Mouse (Mus musculus) heart, embryonic 16.5 days (tissue): Measurements from ENCODE around the gene Ncam1. TPM values are rescaled to one million over a fixed set of nuclear protein-coding genes. Genes with fewer than 3 reads are reported as not detected.

ENCODE experiments used
- ATAC-seq: fragments of 200-750 bp; cut with Nextera tagmentation; replicated peaks from 2 replicates; pipeline ENCODE4 v1.8.0; 2017; ENCODE audit warnings: moderate number of reproducible peaks; ENCODE audit not compliant: insufficient read depth, low FRiP score; ENCODE audit errors: extremely low read depth
- H3K27ac ChIP-seq: fragments of 300-500 bp; sonication (generic); 2 replicates; pipeline ENCODE4 v1.5.1; 2014; ENCODE audit warnings: mild to moderate bottlenecking, low read length, control low read depth, moderate library complexity
- H3K27me3 ChIP-seq: fragments of 300-500 bp; sonication (generic); 2 replicates; pipeline ENCODE4 v1.6.1; 2014; ENCODE audit warnings: low read length, mixed read lengths; ENCODE audit not compliant: control insufficient read depth, insufficient read depth
- H3K36me3 ChIP-seq: fragments of 300-500 bp; sonication (generic); 2 replicates; pipeline ENCODE4 v1.6.1; 2014; ENCODE audit not compliant: control insufficient read depth, insufficient read depth
- H3K4me1 ChIP-seq: fragments of 300-500 bp; sonication (generic); 2 replicates; pipeline ENCODE4 v1.6.1; 2014; ENCODE audit warnings: low read length, mixed read lengths; ENCODE audit not compliant: control insufficient read depth, insufficient read depth
- H3K4me2 ChIP-seq: fragments of 300-500 bp; sonication (generic); 2 replicates; pipeline ENCODE4 v1.6.1; 2014; ENCODE audit warnings: low read depth, mild to moderate bottlenecking, control low read depth, low read length
- H3K4me3 ChIP-seq: fragments of 300-500 bp; sonication (generic); 2 replicates; pipeline ENCODE4 v1.5.1; 2014; ENCODE audit warnings: mild to moderate bottlenecking, control low read depth, low read length
- H3K9ac ChIP-seq: fragments of 300-500 bp; sonication (generic); 2 replicates; pipeline ENCODE4 v1.6.1; 2014; ENCODE audit warnings: low read length, control low read depth
- H3K9me3 ChIP-seq: fragments of 300-500 bp; sonication (generic); replicated peaks from 2 replicates; pipeline ENCODE4 v1.6.1; 2016; ENCODE audit warnings: low read length; ENCODE audit not compliant: control insufficient read depth
- WGBS: fragments of 180-500 bp; shearing (Covaris S2); extraction: QIAGEN DNeasy Blood & Tissue Kit; methylation state at CpG from one replicate; pipeline ENCODE4 v1.1.7; 2014; 5-methylcytosine and 5-hydroxymethylcytosine counted together
- polyA plus RNA-seq: library from polyadenylated mRNA; unstranded; fragments of >200 nt; fragmentation: Nextera tagmentation; extraction: Ambion mirVana; gene quantifications from 2 replicates; pipeline ENCODE4 v1.2.1, GENCODE M21; 2015

Gene Ncam1
- polyA plus RNA-seq, 1 experiment from 2014 or later, result 153 TPM

- Histone ChIP-seq H3K36me3 (no peaks in the 10 kb centered on the region), H3K9ac (no peak overlapping the region), H3K27me3 (no peaks in the 10 kb centered on the region), H3K4me3 (no peak overlapping the region), H3K27ac (no peak overlapping the region), H3K4me2 (no peak overlapping the region), H3K4me1 (peaks cover 16% of the 10 kb centered on the region), H3K9me3 (no peaks in the 10 kb centered on the region)
- WGBS, result 50% methylated on average over 2 of the region's 2 CpGs
- no peak for ATAC-seq
Observed at GRCm38 (mm10) chr9:49744286-49744685, 54.4 kb downstream of the Ncam1 start.

GRCm38 (mm10) chr9:49739935-49740334 lies 58.8 kb downstream of the Ncam1 start:
- no peak for ATAC-seq
- WGBS, result 83% methylated on average over 6 of the region's 6 CpGs
- no peaks in the 10 kb centered on the region for H3K9me3 ChIP-seq
- H3K4me3 ChIP-seq, result no peak overlapping the region
- no peak overlapping the region for H3K4me2 ChIP-seq
- H3K4me1 ChIP-seq, result peaks cover 19% of the 10 kb centered on the region
- no peaks in the 10 kb centered on the region; the same call in 1 of the 2 replicates for H3K36me3 ChIP-seq
- no peak overlapping the region for H3K27ac ChIP-seq
- no peaks in the 10 kb centered on the region for H3K27me3 ChIP-seq
- H3K9ac ChIP-seq, result no peak overlapping the region

GRCm38 (mm10) chr9:49738546-49738945 lies 60.2 kb downstream of the Ncam1 start:
- no peak overlapping the region for H3K4me3 ChIP-seq
- H3K27me3 ChIP-seq, result no peaks in the 10 kb centered on the region
- ATAC-seq, result no peak
- H3K4me2 ChIP-seq, result no peak overlapping the region
- 77% methylated on average over 1 of the region's 1 CpGs for WGBS
- no peaks in the 10 kb centered on the region; the same call in 1 of the 2 replicates for H3K36me3 ChIP-seq
- H3K9me3 ChIP-seq, result no peaks in the 10 kb centered on the region
- H3K4me1 ChIP-seq, result peaks cover 17% of the 10 kb centered on the region
- no peak overlapping the region for H3K27ac ChIP-seq
- H3K9ac ChIP-seq, result no peak overlapping the region

GRCm38 (mm10) chr9:49737166-49737565 lies 61.6 kb downstream of the Ncam1 start:
- Histone ChIP-seq H3K4me3 (no peak overlapping the region), H3K27me3 (no peaks in the 10 kb centered on the region), H3K9ac (no peak overlapping the region), H3K27ac (no peak overlapping the region), H3K9me3 (no peaks in the 10 kb centered on the region), H3K36me3 (no peaks in the 10 kb centered on the region; the same call in 1 of the 2 replicates), H3K4me1 (peaks cover 17% of the 10 kb centered on the region), H3K4me2 (no peak overlapping the region)
- no peak for ATAC-seq
- 73% methylated on average over 6 of the region's 6 CpGs for WGBS

- Histone ChIP-seq H3K9me3 (no peaks in the 10 kb centered on the region), H3K27ac (no peak overlapping the region), H3K27me3 (no peaks in the 10 kb centered on the region), H3K36me3 (no peaks in the 10 kb centered on the region; the same call in 1 of the 2 replicates), H3K4me3 (no peak overlapping the region), H3K4me1 (peaks cover 17% of the 10 kb centered on the region), H3K4me2 (no peak overlapping the region), H3K9ac (no peak overlapping the region)
- WGBS, result 74% methylated on average over 7 of the region's 7 CpGs
- ATAC-seq, result no peak; the same call in 1 of the 2 replicates
Observed at GRCm38 (mm10) chr9:49734348-49735007, 64.2 kb downstream of the Ncam1 start.

- no peaks in the 10 kb centered on the region; the same call in 1 of the 2 replicates for H3K36me3 ChIP-seq
- 68% methylated on average over 5 of the region's 5 CpGs for WGBS
Observed at GRCm38 (mm10) chr9:49733726-49734125, 65.0 kb downstream of the Ncam1 start.

GRCm38 (mm10) chr9:49729479-49729878 lies 69.2 kb downstream of the Ncam1 start:
- no peak for ATAC-seq
- Histone ChIP-seq H3K4me2 (no peak overlapping the region), H3K9ac (no peak overlapping the region), H3K36me3 (no peaks in the 10 kb centered on the region), H3K4me1 (peaks cover 14% of the 10 kb centered on the region), H3K27ac (no peak overlapping the region), H3K9me3 (no peaks in the 10 kb centered on the region), H3K27me3 (no peaks in the 10 kb centered on the region), H3K4me3 (no peak overlapping the region)
- 69% methylated on average over 3 of the region's 3 CpGs for WGBS

More at GRCm38 (mm10) chr9:49733726-49734125, 65.0 kb downstream of the Ncam1 start:
- H3K27me3 ChIP-seq, result no peaks in the 10 kb centered on the region
- no peak for ATAC-seq
- no peak overlapping the region for H3K4me3 ChIP-seq
- peaks cover 17% of the 10 kb centered on the region for H3K4me1 ChIP-seq
- H3K4me2 ChIP-seq, result no peak overlapping the region
- H3K9me3 ChIP-seq, result no peaks in the 10 kb centered on the region
- H3K9ac ChIP-seq, result no peak overlapping the region
- no peak overlapping the region for H3K27ac ChIP-seq

- Histone ChIP-seq H3K9ac (no peak overlapping the region), H3K4me3 (no peak overlapping the region), H3K4me2 (no peak overlapping the region), H3K27ac (no peak overlapping the region), H3K9me3 (no peaks in the 10 kb centered on the region), H3K27me3 (no peaks in the 10 kb centered on the region), H3K36me3 (no peaks in the 10 kb centered on the region), H3K4me1 (peaks cover 12% of the 10 kb centered on the region)
- no peak for ATAC-seq
- 55% methylated on average over 8 of the region's 8 CpGs for WGBS
Observed at GRCm38 (mm10) chr9:49728211-49728610, 70.5 kb downstream of the Ncam1 start.

- no peak overlapping the region for H3K27ac ChIP-seq
- ATAC-seq, result no peak
Observed at GRCm38 (mm10) chr9:49722765-49723164, 76.0 kb downstream of the Ncam1 start.

More at GRCm38 (mm10) chr9:49722765-49723164, 76.0 kb downstream of the Ncam1 start:
- H3K27me3 ChIP-seq, result no peaks in the 10 kb centered on the region
- H3K4me2 ChIP-seq, result no peak overlapping the region
- no peaks in the 10 kb centered on the region for H3K36me3 ChIP-seq
- WGBS, result 68% methylated on average over 5 of the region's 5 CpGs
- no peak overlapping the region for H3K4me3 ChIP-seq
- H3K9me3 ChIP-seq, result no peaks in the 10 kb centered on the region
- peaks cover 8% of the 10 kb centered on the region for H3K4me1 ChIP-seq
- no peak overlapping the region for H3K9ac ChIP-seq
